19 mouse cellular contexts compared by ENCODE assay signal in the genomic region with DNA sequence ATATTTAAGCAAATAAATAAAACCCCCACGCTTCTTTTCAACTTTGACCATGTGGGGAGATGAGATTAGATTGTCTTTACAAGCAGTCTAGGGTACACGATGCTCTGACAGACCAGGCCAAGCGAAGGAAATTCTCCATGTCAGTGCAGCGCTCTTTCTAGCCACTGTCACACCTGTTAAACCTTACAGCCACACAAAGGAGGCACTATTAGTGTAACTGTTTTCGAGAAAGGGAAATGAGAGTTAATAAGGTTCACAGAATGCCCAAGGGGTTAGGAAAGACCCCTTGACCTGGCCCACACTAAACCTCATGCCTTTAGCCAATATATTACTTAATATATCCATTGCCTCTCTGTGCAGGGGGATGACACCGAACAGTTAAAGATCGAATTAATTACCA. TPM values are rescaled to one million over a fixed set of nuclear protein-coding genes. Genes with fewer than 3 reads are reported as not detected.
DNase-seq lines count a peak whose midpoint lies in the region; ATAC-seq lines count a peak whose summit lies in the region.
"Had no signal": no experiment of that assay in that cellular context is flagged by ENCODE, and none has a peak within 500 bp of the region (broad histone marks: within the 10 kb centered on the region; RNA-seq: fewer than 3 reads in every experiment).

No protein-coding gene starts in this region.

- peaks cover 2% of the 10 kb centered on the region; the same call in 1 of the 2 replicates for H3K4me1 ChIP-seq in midbrain, embryonic 11.5 days (ENCODE audit: control insufficient read depth, insufficient read depth, low read length)
- H3K4me1 ChIP-seq in midbrain, embryonic 13.5 days (replicated peaks), result peaks cover 11% of the 10 kb centered on the region
- H3K4me1 ChIP-seq in embryonic facial prominence, embryonic 11.5 days (ENCODE audit: control insufficient read depth, insufficient read depth, low read length), result no peaks in the 10 kb centered on the region
- H3K4me1 ChIP-seq: embryonic facial prominence, embryonic 12.5 days; limb, embryonic 13.5 days; liver, embryonic 13.5 days had no signal

- H3K27me3 ChIP-seq in midbrain, embryonic 11.5 days (ENCODE audit: control insufficient read depth, insufficient read depth, low read length), result no peaks in the 10 kb centered on the region
- no peaks in the 10 kb centered on the region for H3K27me3 ChIP-seq in midbrain, embryonic 13.5 days
- H3K27me3 ChIP-seq in embryonic facial prominence, embryonic 11.5 days (ENCODE audit: control insufficient read depth, insufficient read depth, low read length), result no peaks in the 10 kb centered on the region
- H3K27me3 ChIP-seq: embryonic facial prominence, embryonic 12.5 days; hindbrain, embryonic 13.5 days; limb, embryonic 13.5 days; liver, embryonic 13.5 days had no signal

- no peak for DNase-seq in midbrain, embryonic 11.5 days (ENCODE audit: low spot score, missing footprints)
- DNase-seq in embryo, embryonic 10.5 days (ENCODE audit: low spot score), result peak; percentile 39
- peak; percentile 4 for DNase-seq in embryonic facial prominence, embryonic 11.5 days (ENCODE audit: low spot score)
- DNase-seq in thymus, postnatal 14 days, result no peak
- no peak for DNase-seq in layer of hippocampus, postnatal 36 days
- DNase-seq in right cerebral cortex, postnatal 10 days (ENCODE audit: low spot score in 2 of 2), result no peak
- DNase-seq: adrenal gland, postnatal 14 days; cerebellum, adult 2 months; cerebellum, postnatal 25 days; kidney, adult 8-10 months; kidney, postnatal 10 days; liver, embryonic 13.5 days; lung, adult 2 months; lung, postnatal 14 days had no signal

- WGBS in midbrain, embryonic 11.5 days, result 45% methylated on average over 7 of the region's 7 CpGs
- WGBS in midbrain, embryonic 13.5 days, result 40% methylated on average over 7 of the region's 7 CpGs
- 27% methylated on average over 7 of the region's 7 CpGs for WGBS in embryonic facial prominence, embryonic 11.5 days

- no peaks in the 10 kb centered on the region for H3K36me3 ChIP-seq in midbrain, embryonic 11.5 days (ENCODE audit: control insufficient read depth, insufficient read depth, low read length)
- no peaks in the 10 kb centered on the region; the same call in 1 of the 2 replicates for H3K36me3 ChIP-seq in midbrain, embryonic 13.5 days
- no peaks in the 10 kb centered on the region for H3K36me3 ChIP-seq in embryonic facial prominence, embryonic 11.5 days (replicated peaks; ENCODE audit: control insufficient read depth, insufficient read depth, low read depth, low read length)
- H3K36me3 ChIP-seq: embryonic facial prominence, embryonic 12.5 days; hindbrain, embryonic 13.5 days; liver, embryonic 13.5 days had no signal

- no peak overlapping the region for H3K4me2 ChIP-seq in midbrain, embryonic 11.5 days
- no peak overlapping the region for H3K4me2 ChIP-seq in midbrain, embryonic 13.5 days (replicated peaks)
- H3K4me2 ChIP-seq in embryonic facial prominence, embryonic 11.5 days (ENCODE audit: low read depth, low read length), result no peak overlapping the region
- H3K4me2 ChIP-seq: embryonic facial prominence, embryonic 12.5 days; heart, embryonic 11.5 days; hindbrain, embryonic 13.5 days; limb, embryonic 13.5 days; liver, embryonic 13.5 days had no signal

- no peaks in the 10 kb centered on the region for H3K9me3 ChIP-seq in midbrain, embryonic 11.5 days (ENCODE audit: control insufficient read depth, low read length)
- no peaks in the 10 kb centered on the region for H3K9me3 ChIP-seq in midbrain, embryonic 13.5 days
- H3K9me3 ChIP-seq in embryonic facial prominence, embryonic 11.5 days (replicated peaks; ENCODE audit: control insufficient read depth, low read length), result no peaks in the 10 kb centered on the region
- H3K9me3 ChIP-seq: embryonic facial prominence, embryonic 12.5 days; limb, embryonic 13.5 days; liver, embryonic 13.5 days had no signal

- no peak overlapping the region for H3K27ac ChIP-seq in midbrain, embryonic 11.5 days (ENCODE audit: low read depth, low read length)
- no peak overlapping the region for H3K27ac ChIP-seq in midbrain, embryonic 13.5 days
- H3K27ac ChIP-seq in embryonic facial prominence, embryonic 11.5 days (replicated peaks; ENCODE audit: low read depth, low read length), result no peak overlapping the region
- H3K27ac ChIP-seq: embryonic facial prominence, embryonic 12.5 days; hindbrain, embryonic 13.5 days; limb, embryonic 13.5 days; liver, embryonic 13.5 days had no signal

- H3K9ac ChIP-seq in midbrain, embryonic 11.5 days (ENCODE audit: low read length), result no peak overlapping the region
- H3K9ac ChIP-seq in midbrain, embryonic 13.5 days (replicated peaks), result no peak overlapping the region
- no peak overlapping the region for H3K9ac ChIP-seq in embryonic facial prominence, embryonic 11.5 days (replicated peaks; ENCODE audit: low read length)
- H3K9ac ChIP-seq: embryonic facial prominence, embryonic 12.5 days; hindbrain, embryonic 13.5 days; limb, embryonic 13.5 days; liver, embryonic 13.5 days had no signal

- no peak overlapping the region for H3K4me3 ChIP-seq in midbrain, embryonic 11.5 days (ENCODE audit: low read depth, low read length)
- H3K4me3 ChIP-seq in midbrain, embryonic 13.5 days (replicated peaks), result no peak overlapping the region
- no peak overlapping the region for H3K4me3 ChIP-seq in embryonic facial prominence, embryonic 11.5 days (ENCODE audit: low read depth, low read length)
- H3K4me3 ChIP-seq: embryonic facial prominence, embryonic 12.5 days; hindbrain, embryonic 13.5 days; limb, embryonic 13.5 days; liver, embryonic 13.5 days had no signal

- ATAC-seq in midbrain, embryonic 11.5 days (ENCODE audit: low FRiP score), result peak; percentile 53
- no peak for ATAC-seq in midbrain, embryonic 13.5 days
- no peak for ATAC-seq in embryonic facial prominence, embryonic 11.5 days (replicated peaks; ENCODE audit: insufficient number of reproducible peaks, low FRiP score, low TSS enrichment, low read depth)

RNA-seq across cellular contexts. Expression of a gene that starts 37.1 kb away (rescaled TPM):
- polyA plus RNA-seq in midbrain, embryonic 11.5 days (2014; fragmentation: Nextera tagmentation; extraction: Ambion mirVana), result 14.7 and 16.1 TPM in 2 replicates
- polyA plus RNA-seq in midbrain, embryonic 13.5 days (2015; fragmentation: Nextera tagmentation; extraction: Ambion mirVana), result 21.1 and 23.2 TPM in 2 replicates
- 18.3 and 19.3 TPM in 2 replicates for polyA plus RNA-seq in embryonic facial prominence, embryonic 11.5 days (2014; fragmentation: Nextera tagmentation; extraction: Ambion mirVana)
- 10 to 100 TPM; 45.6 to 47.5 TPM for total RNA-seq in layer of hippocampus, postnatal 36 days (2021)

Comparison
In these comparisons a context has a peak if more than half of its experiments do, and no peak if none do; other contexts are left out.
1. DNase-seq: peak in embryo, embryonic 10.5 days (single experiment) and embryonic facial prominence, embryonic 11.5 days (single experiment); none in midbrain, embryonic 11.5 days (single experiment), thymus, postnatal 14 days (single experiment), layer of hippocampus, postnatal 36 days (0 of 2) and right cerebral cortex, postnatal 10 days (0 of 2).